Mouse (Mus musculus): ENCODE measurements around the gene Atg5.

Atg5 gene

GRCm38 (mm10) chr10:44392855-44393254, 124.7 kb downstream of the Atg5 start:
- DNase-seq: no peak

GRCm38 (mm10) chr10:44400119-44400518, 132.0 kb downstream of the Atg5 start:
- DNase-seq: no peak

- DNase-seq: no peak
Measured at GRCm38 (mm10) chr10:44400602-44401001, 132.4 kb downstream of the Atg5 start.

- DNase-seq: no peak
Measured at GRCm38 (mm10) chr10:44401600-44401999, 133.4 kb downstream of the Atg5 start.

GRCm38 (mm10) chr10:44403415-44403814, 135.3 kb downstream of the Atg5 start:
- no peak for DNase-seq

GRCm38 (mm10) chr10:44409054-44409453, 140.9 kb downstream of the Atg5 start:
- no peak for DNase-seq

- DNase-seq: no peak
Measured at GRCm38 (mm10) chr10:44409958-44410357, 141.8 kb downstream of the Atg5 start.
